Mouse (Mus musculus) hindbrain, embryonic 14.5 days (tissue): ENCODE results near the gene Parva. TPM values are rescaled to one million over a fixed set of nuclear protein-coding genes. Genes with fewer than 3 reads are reported as not detected.

Experiments
- ATAC-seq: fragments of 200-750 bp; cut with Nextera tagmentation; 2 replicates; pipeline ENCODE4 v1.8.0; 2017; ENCODE audit warnings: moderate number of reproducible peaks, mild to moderate bottlenecking, moderate TSS enrichment, moderate library complexity; ENCODE audit not compliant: low FRiP score
- DNase-seq: peaks from one replicate; pipeline ENCODE4 v3.0.0-alpha.2; 2015; ENCODE audit warnings: low spot score
- H3K27ac ChIP-seq: fragments of 300-500 bp; sonication (generic); 2 replicates; pipeline ENCODE4 v1.5.1; 2014; ENCODE audit warnings: mild to moderate bottlenecking, moderate library complexity
- H3K27me3 ChIP-seq: fragments of 300-500 bp; sonication (generic); 2 replicates; pipeline ENCODE4 v1.6.1; 2014; ENCODE audit warnings: mild to moderate bottlenecking, low read length, mixed read lengths; ENCODE audit not compliant: control insufficient read depth, insufficient read depth
- H3K36me3 ChIP-seq: fragments of 300-500 bp; sonication (generic); replicated peaks from 2 replicates; pipeline ENCODE4 v1.6.1; 2014; ENCODE audit not compliant: control insufficient read depth, insufficient read depth
- H3K4me1 ChIP-seq: fragments of 300-500 bp; sonication (generic); replicated peaks from 2 replicates; pipeline ENCODE4 v1.6.1; 2014; ENCODE audit warnings: antibody characterized with exemption, low read length, mixed read lengths; ENCODE audit not compliant: control insufficient read depth, insufficient read depth
- H3K4me2 ChIP-seq: fragments of 300-500 bp; sonication (generic); replicated peaks from 2 replicates; pipeline ENCODE4 v1.6.1; 2014; ENCODE audit warnings: mild to moderate bottlenecking, moderate library complexity
- H3K4me3 ChIP-seq: fragments of 300-500 bp; sonication (generic); replicated peaks from 2 replicates; pipeline ENCODE4 v1.5.1; 2014; ENCODE audit warnings: mild to moderate bottlenecking, low read length
- H3K9ac ChIP-seq: fragments of 300-500 bp; sonication (generic); 2 replicates; pipeline ENCODE4 v1.6.1; 2014
- H3K9me3 ChIP-seq: fragments of 300-500 bp; sonication (generic); 2 replicates; pipeline ENCODE4 v1.6.1; 2016; ENCODE audit warnings: low read length; ENCODE audit not compliant: control insufficient read depth
- WGBS: fragments of 180-500 bp; shearing (Covaris S2); extraction: QIAGEN DNeasy Blood & Tissue Kit; methylation state at CpG from one replicate; pipeline ENCODE4 v1.1.7; 2014; 5-methylcytosine and 5-hydroxymethylcytosine counted together
- polyA plus RNA-seq: library from polyadenylated mRNA; unstranded; fragments of >200 nt; fragmentation: Nextera tagmentation; extraction: Ambion mirVana; gene quantifications from 2 replicates; pipeline ENCODE4 v1.2.1, GENCODE M21; 2014

Parva gene
- 28.1 and 28.8 TPM in 2 replicates for polyA plus RNA-seq

DNA sequence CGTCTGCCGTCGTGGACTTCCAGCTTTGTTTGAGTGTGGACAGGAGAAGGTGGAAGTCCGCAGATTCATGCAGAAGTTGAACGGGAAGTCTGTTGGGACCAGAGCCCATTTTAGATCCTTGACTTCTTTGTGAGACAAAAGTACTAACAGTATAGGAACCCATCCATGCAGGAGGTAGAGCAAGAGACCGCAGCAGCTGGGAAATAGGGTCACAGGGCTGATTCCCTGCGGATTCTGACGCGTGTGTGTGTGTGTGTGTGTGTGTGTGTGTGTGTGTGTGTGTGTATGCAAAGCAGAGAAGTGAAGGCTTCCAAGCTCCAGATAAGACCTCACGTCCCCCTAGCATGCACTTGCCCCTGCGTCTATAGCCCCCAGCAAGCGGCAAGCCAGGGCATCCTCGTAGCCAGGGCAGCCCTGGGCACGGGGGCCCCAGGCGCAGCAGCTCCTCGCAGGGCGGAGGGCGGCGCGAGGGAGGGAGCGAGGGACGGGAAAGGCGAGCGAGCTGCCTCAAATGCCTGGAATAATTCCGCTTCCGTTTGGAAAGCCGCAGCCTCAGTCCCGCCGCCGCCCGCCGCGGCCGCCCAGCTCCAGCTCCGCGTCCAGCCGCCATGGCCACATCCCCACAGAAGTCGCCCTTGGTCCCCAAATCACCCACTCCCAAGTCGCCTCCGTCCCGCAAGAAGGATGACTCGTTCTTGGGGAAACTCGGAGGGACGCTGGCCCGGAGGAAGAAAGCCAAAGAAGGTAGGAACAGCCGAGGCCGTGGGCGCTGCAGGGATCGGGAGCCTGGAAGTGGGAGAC lies at the start of gene Parva:
Parva (plus strand) TSS at position 149 of the 801 bp plus-strand sequence.
- Histone ChIP-seq H3K36me3 (no peaks in the 10 kb centered on the region), H3K9ac (peak within 1 kb of the TSS; percentile 69), H3K9me3 (no peaks in the 10 kb centered on the region), H3K27ac (peak within 1 kb of the TSS; percentile 76), H3K4me3 (peak within 1 kb of the TSS; percentile 46), H3K4me1 (0 out of 2 replicates have a peak, but pooled peaks cover 4% of the 10 kb centered on the region), H3K4me2 (peak within 1 kb of the TSS; percentile 91), H3K27me3 (0 out of 2 replicates have a peak, but pooled peaks cover 7% of the 10 kb centered on the region)
- ATAC-seq = peak; percentile 79
- DNase-seq = peak; percentile 62
- 1% methylated on average over 47 of the region's 49 CpGs for WGBS

DNA sequence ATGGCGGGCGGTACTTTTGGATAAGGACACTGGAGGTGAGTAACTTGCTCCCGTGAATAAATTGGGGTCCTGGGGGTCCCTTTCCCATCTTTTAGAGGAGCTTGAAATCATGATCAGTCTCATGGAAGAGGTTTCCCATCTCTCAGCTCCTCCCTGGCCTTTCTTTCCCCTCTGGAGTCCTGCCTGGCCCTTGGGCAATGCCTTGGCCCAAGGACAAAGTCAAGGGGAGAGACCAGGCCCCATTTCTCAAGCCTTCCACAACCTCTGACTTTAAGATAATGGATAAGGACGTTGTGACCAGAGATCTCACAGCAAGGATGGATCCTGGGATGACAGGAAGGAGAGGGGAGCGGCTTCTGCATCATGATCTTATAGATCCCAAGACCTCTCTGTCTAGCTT lies 49.2 kb upstream of the Parva start:
- ATAC-seq = no peak
- no peak overlapping the region for H3K4me3 ChIP-seq
- 86% methylated on average over 5 of the region's 5 CpGs for WGBS

DNA sequence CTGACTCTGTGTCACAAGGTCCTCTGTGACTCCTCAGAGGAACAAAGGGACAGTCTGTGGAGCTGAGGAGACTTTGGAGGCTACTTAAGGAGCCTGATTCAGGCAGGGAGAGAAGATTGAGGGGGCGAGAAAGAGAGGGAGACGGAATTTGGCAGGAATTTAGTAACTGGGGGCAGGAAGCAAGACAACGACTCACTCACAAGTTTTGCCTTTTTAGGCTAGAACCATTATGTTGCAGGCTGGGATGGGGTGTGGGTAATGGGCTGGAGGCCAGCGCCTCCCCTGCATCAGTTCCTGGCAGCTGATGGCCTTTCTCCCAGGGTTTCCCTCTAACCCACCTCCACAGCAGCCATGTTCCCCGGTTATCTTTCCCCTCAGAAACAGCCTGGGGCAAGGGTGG lies 48.8 kb upstream of the Parva start:
- no peak overlapping the region for H3K9ac ChIP-seq
- peaks cover 3% of the 10 kb centered on the region; the same call in 1 of the 2 replicates for H3K27me3 ChIP-seq
- H3K4me3 ChIP-seq = no peak overlapping the region
- WGBS = 71% methylated on average over 5 of the region's 5 CpGs
- no peak for DNase-seq
- H3K4me2 ChIP-seq = no peak overlapping the region
- no peaks in the 10 kb centered on the region for H3K36me3 ChIP-seq
- H3K9me3 ChIP-seq = no peaks in the 10 kb centered on the region
- H3K4me1 ChIP-seq = no peaks in the 10 kb centered on the region
- ATAC-seq = no peak
- no peak overlapping the region for H3K27ac ChIP-seq

More for the DNA sequence above, 49.2 kb upstream of the Parva start:
- no peak for DNase-seq
- no peak overlapping the region for H3K4me2 ChIP-seq
- no peaks in the 10 kb centered on the region for H3K36me3 ChIP-seq
- H3K9me3 ChIP-seq = no peaks in the 10 kb centered on the region
- H3K9ac ChIP-seq = no peak overlapping the region
- peaks cover 3% of the 10 kb centered on the region; the same call in 1 of the 2 replicates for H3K27me3 ChIP-seq
- no peak overlapping the region for H3K27ac ChIP-seq
- no peaks in the 10 kb centered on the region for H3K4me1 ChIP-seq

DNA sequence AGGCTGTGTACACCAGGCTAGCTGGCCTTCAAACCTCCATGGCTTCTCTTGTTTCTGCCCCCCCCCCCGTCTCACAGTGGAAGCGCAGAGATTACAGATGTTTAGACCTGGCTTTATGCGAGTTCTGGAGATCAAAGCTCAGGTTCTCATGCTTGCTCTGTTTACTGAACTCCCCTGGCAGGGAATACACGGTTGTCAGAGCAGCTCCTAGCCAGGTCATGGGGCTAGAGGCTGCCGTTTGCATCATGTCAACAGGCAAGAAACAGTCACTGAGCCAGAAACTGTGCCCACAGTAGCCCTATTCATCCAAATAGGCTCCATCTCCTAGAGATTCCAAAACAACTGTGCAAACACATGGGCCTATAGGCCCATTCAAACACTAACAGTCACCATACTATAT lies 40.8 kb upstream of the Parva start:
- Histone ChIP-seq H3K27me3 (no peaks in the 10 kb centered on the region), H3K36me3 (no peaks in the 10 kb centered on the region), H3K9ac (no peak overlapping the region), H3K4me2 (no peak overlapping the region), H3K4me3 (no peak overlapping the region), H3K27ac (no peak overlapping the region), H3K9me3 (no peaks in the 10 kb centered on the region), H3K4me1 (peaks cover 20% of the 10 kb centered on the region)
- WGBS = 74% methylated on average over 5 of the region's 5 CpGs
- ATAC-seq (no peak), DNase-seq (no peak)

DNA sequence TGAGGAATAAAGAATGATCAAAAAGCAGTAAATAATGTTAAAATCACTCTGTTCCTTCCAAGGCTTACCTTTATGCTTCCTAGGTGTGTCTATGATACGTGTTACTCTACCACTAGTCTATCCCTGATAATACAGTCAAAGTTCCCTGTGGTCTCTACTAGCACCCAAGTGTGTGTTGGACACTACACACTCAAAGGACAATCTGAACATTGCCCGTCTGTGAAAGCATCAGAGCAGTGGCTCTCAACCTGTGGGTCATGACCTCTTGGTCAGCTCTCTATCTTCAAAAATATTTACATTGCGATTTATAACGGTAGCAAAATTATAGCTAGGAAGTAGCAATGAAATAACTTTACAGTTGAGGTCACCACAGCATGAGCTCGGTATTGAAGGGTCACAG lies 39.4 kb upstream of the Parva start:
- ATAC-seq (no peak), DNase-seq (no peak)
- no peak overlapping the region for H3K27ac ChIP-seq
- no peaks in the 10 kb centered on the region for H3K27me3 ChIP-seq
- peaks cover 24% of the 10 kb centered on the region for H3K4me1 ChIP-seq
- H3K4me2 ChIP-seq = no peak overlapping the region
- H3K9me3 ChIP-seq = no peaks in the 10 kb centered on the region
- H3K36me3 ChIP-seq = no peaks in the 10 kb centered on the region
- WGBS = 82% methylated on average over 5 of the region's 5 CpGs
- H3K4me3 ChIP-seq = no peak overlapping the region
- H3K9ac ChIP-seq = no peak overlapping the region

DNA sequence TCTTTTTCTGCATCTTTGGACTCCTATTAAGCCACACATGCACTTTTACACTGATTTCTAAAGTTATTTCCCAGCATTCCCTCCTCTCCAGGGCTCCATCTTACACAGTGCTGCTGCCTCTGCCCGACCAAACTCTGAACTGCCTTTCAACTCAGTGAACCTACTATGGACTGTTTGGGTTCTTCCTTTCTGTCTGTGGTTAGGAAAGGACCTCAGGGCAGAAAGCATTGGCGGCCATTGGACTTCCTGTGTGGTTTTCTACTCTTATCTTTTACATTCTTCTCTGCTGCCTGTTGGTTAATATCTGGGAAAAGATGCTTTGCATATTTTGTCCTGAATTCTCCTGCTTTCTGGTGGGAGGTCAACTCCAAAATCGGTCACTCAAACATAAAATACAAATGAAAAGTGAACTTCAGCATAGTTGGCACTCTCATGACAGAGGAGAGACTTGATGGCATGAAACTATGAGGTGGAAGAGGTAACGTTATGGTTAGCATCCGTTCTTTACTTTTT lies 38.9 kb upstream of the Parva start:
- no peak overlapping the region for H3K27ac ChIP-seq
- no peak overlapping the region for H3K4me2 ChIP-seq
- DNase-seq = no peak
- H3K4me1 ChIP-seq = peaks cover 24% of the 10 kb centered on the region
- no peak for ATAC-seq
- no peak overlapping the region for H3K9ac ChIP-seq
- 86% methylated on average over 5 of the region's 5 CpGs for WGBS
- H3K4me3 ChIP-seq = no peak overlapping the region
- no peaks in the 10 kb centered on the region for H3K36me3 ChIP-seq
- no peaks in the 10 kb centered on the region for H3K27me3 ChIP-seq
- H3K9me3 ChIP-seq = no peaks in the 10 kb centered on the region

DNA sequence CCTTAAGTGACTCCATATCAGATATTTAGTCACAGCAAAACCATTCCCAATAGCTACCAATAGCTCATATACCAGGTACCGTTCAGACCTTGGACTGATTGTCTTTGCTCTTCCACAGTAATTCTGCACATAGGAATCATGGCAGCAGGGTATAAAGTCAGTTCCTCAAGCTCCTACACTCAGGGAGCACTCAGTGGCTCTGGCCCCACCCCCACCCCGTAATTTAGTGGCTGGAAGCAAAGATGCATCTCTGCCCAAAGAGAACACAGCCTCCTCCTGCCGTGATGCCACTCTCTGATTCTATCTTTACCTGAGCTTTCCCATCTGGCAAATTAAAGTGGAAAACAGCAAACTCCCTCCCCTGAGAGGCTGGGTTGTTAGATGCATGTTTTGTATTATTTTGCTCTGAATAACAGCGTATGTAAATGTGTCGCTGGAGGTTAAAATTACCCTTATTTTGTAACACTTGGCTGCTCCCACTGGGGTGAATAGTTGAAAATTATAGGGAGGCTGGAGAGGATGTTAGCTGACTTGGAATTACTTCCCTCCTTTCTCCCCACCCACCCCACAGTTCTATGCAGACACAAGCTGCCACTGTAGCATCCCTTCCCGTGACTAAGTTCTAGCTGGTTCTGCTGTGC lies 37.6 kb upstream of the Parva start:
- WGBS = 30% methylated on average over 6 of the region's 6 CpGs
- peaks cover 24% of the 10 kb centered on the region for H3K4me1 ChIP-seq
- no peak overlapping the region for H3K4me2 ChIP-seq
- 0 out of 2 replicates have a peak overlapping the region, but pooled peaks have one; percentile 7 for H3K9ac ChIP-seq
- H3K36me3 ChIP-seq = no peaks in the 10 kb centered on the region
- peak; percentile 55 for ATAC-seq
- no peak for DNase-seq
- H3K9me3 ChIP-seq = no peaks in the 10 kb centered on the region
- peak overlapping the region; percentile 84 for H3K27ac ChIP-seq
- H3K27me3 ChIP-seq = no peaks in the 10 kb centered on the region
- H3K4me3 ChIP-seq = no peak overlapping the region

DNA sequence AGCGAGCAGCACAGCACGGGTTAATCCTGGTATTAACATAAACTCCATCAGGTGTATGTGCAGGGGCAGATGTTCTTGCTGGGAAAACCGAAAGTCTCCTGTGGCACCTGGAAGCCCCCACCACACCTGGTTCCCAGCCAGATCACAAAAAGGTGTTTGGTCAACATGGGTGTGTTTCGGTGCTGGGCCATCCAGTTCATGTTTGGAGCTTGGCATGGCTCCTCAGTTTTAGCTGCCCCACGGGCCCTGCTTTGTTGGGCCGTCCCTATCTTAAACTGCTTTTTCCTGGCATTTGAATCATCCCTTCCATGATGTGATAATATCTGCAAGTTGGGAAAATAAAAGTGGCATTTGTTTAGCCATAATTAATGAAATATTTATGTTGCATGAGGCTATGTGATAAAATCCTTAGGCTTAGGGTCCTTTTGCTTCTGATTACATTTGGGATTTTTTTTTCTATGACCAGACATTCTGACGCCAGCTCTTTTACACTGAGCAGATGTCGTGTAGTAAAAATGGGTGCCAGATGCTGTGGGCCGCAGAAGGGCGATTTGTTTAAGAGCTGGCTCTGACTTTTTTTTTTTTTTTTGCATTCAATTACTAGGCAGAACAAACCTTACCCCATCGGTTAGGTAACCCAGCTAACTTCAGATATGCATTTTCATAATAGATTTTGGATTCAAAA lies 36.9 kb upstream of the Parva start:
- Histone ChIP-seq H3K27me3 (no peaks in the 10 kb centered on the region), H3K36me3 (no peaks in the 10 kb centered on the region), H3K4me3 (no peak overlapping the region), H3K9ac (no peak overlapping the region), H3K4me2 (no peak overlapping the region), H3K27ac (peak overlapping the region; percentile 84), H3K4me1 (peaks cover 24% of the 10 kb centered on the region), H3K9me3 (no peaks in the 10 kb centered on the region)
- 0 out of 2 replicates have a peak, but pooled peaks have one; percentile 19 for ATAC-seq
- peak; percentile 60 for DNase-seq
- WGBS = 29% methylated on average over 11 of the region's 11 CpGs
